Mouse (Mus musculus): ENCODE results near the gene BC035044. TPM values are rescaled to one million over a fixed set of nuclear protein-coding genes. Genes with fewer than 3 reads are reported as not detected.

BC035044 gene
- 0.32 and 0.48 TPM in 2 replicates for polyA plus RNA-seq (2012; rRNA removed)

DNA sequence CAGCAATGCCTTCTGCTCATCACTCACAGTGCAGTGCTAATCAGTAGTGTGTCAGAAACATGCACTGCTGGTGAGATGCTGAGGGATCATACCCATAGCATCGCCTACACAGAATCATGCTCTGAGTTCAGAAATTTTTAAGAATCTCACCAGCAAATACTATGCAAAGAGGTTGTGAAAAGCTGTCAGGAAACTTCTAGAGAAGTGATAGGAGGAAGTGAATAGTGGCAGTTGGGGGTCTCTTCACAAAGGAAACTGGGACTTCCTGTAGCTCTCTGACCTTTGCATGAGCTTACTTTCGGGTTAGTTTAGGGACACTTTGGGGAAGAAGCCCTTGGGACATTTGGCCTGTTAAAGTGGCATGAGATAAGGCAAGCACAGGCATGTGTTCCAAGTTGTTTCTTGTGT, at the start of gene BC035044:
Gene BC035044 (minus strand): TSS at position 179 of the 408 bp plus-strand sequence.

DNA sequence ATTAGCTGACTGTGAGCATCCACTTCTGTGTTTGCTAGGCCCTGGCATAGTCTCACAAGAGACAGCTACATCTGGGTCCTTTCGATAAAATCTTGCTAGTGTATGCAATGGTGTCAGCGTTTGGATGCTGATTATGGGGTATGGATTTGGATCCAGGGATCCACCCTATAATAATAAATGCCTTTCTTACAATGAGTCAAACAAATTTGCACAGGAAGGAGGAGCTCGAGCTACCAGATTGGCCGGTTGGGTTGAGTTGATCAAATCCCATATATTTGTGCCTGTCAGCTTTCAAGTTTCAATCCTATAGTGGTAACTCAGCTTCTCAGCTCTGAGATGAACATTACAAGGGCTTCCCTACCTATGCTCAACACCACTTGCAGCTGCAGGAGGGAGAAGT, 43.2 kb upstream of the BC035044 start, which contains the start of gene Clec2g:
Gene Clec2g (plus strand): TSS at position 301 of the 400 bp plus-strand sequence.

DNA sequence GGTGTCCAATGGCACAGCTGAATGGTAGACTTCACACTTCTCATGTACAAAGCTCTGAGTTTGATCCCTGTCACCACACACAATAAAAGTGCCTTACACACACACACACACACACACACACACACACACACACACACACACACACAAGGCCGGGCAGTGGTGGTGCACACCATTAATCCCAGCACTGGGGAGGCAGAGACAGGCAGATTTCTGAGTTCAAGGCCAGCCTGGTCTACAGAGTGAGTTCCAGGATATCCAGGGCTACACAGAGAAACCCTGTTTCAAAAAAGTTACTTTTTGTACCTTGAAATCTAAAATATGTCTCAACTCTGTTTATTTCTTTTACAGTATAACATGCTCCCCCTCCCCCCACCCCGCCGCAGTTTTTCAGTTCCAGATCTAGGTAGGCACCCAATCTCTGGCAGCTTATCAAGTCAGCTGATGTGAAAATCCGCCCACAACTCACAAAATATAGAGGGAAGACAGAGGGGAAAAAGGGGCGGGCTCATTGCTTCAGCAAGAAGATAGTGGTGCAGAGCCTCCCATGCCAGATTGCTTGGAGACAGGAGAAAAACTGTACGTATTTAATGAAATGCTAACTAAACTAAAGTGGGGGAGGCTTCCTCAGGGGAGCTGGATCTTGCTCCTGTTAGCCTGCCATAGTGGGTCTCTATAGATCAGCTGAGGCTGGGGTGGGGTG, 3.7 kb downstream of the BC035044 start, which contains the start of gene Clec2i:
Gene Clec2i (plus strand): TSS at position 498 of the 700 bp plus-strand sequence.

DNA sequence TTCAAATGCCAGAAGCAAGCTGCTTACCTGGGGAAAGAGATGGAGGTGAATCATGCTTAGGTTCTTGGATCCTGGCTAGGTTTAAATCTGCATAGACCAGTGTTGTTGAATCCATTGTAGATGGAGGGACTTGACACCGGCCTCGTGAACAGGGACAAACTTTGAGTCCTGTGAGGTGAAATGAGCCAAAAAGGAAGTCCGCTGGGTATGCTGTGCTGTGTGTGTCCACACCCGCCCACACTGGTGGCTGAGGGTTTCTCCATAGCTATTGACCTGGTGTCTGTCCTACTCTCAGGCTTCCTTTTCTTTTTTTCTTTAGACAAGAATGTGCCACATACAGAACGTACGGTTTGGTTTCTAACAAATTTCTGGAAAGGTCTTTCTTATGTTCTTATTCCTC, 64.8 kb downstream of the BC035044 start, which contains the start of the genes Gm44511 and Klrb1b:
Gene Gm44511 (minus strand): TSS at position 184 of the 400 bp plus-strand sequence.
Gene Klrb1b (minus strand): TSS at position 200 of the 400 bp plus-strand sequence.

Other genes starting within 250 kb of the BC035044 start
- gene Clec2h, start 228.7 kb downstream of the BC035044 start, polyA plus RNA-seq (2012; rRNA removed), result not detected in 2 replicates
- gene Klrb1, start 168.1 kb downstream of the BC035044 start, polyA plus RNA-seq (2012; rRNA removed), result 0.63 and 0.80 TPM in 2 replicates
- 0.05 TPM in 1 of 2 replicates, not detected in the other for gene Klrb1c, start 101.9 kb downstream of the BC035044 start, polyA plus RNA-seq (2012; rRNA removed)
- not detected in 2 replicates for gene Gm44511, start 64.8 kb downstream of the BC035044 start, polyA plus RNA-seq (2012; rRNA removed)
- not detected in 2 replicates for gene Klrb1b, start 64.8 kb downstream of the BC035044 start, polyA plus RNA-seq (2012; rRNA removed)
- not detected in 2 replicates for gene Clec2i, start 3.5 kb downstream of the BC035044 start, polyA plus RNA-seq (2012; rRNA removed)
- not detected in 2 replicates for gene Clec2g, start 43.3 kb upstream of the BC035044 start, polyA plus RNA-seq (2012; rRNA removed)
- 0.44 and 0.62 TPM in 2 replicates for gene Klrb1f, start 154.8 kb upstream of the BC035044 start, polyA plus RNA-seq (2012; rRNA removed)
- gene Clec2e, start 209.8 kb upstream of the BC035044 start, polyA plus RNA-seq (2012; rRNA removed), result 0.04 TPM in 1 of 2 replicates, not detected in the other

Measured in central nervous system, embryonic 18 days (tissue).